Mouse (Mus musculus) brain, adult 10 weeks (tissue): Measurements from ENCODE around the gene Cd300ld4. TPM values are rescaled to one million over a fixed set of nuclear protein-coding genes. Genes with fewer than 3 reads are reported as not detected.

Source experiments
- polyA plus RNA-seq: library from polyadenylated mRNA; stranded (reverse); fragments of 350-450 nt; fragmentation: Illumina TruSeq; extraction: RNeasy Lipid Tissue Mini Kit (QIAGEN cat#74804); gene quantifications from one replicate; pipeline ENCODE4 v1.2.3, GENCODE M21; 2015; ENCODE audit warnings: low read depth, low replicate concordance

Cd300ld4 gene
- not detected for polyA plus RNA-seq

GRCm38 (mm10) chr11:115026912-115027311 lies at the start of gene Cd300ld4:
TSS of gene Cd300ld4 (minus strand) at chr11:115027012.

GRCm38 (mm10) chr11:115062077-115062476 lies 35.3 kb upstream of the Cd300ld4 start, which contains the start of gene Cd300e:
TSS of gene Cd300e (minus strand) at chr11:115062177.

GRCm38 (mm10) chr11:115048259-115048658 lies 21.4 kb upstream of the Cd300ld4 start, which contains the start of gene Cd300ld3:
TSS of gene Cd300ld3 (minus strand) at chr11:115048409.

GRCm38 (mm10) chr11:115037669-115038068 lies 10.9 kb upstream of the Cd300ld4 start, which contains the start of gene Cd300ld5:
TSS of gene Cd300ld5 (minus strand) at chr11:115037769.

GRCm38 (mm10) chr11:115016093-115016492 lies 10.7 kb downstream of the Cd300ld4 start, which contains the start of gene Cd300ld2:
TSS of gene Cd300ld2 (minus strand) at chr11:115016193.

GRCm38 (mm10) chr11:115001474-115002040 lies 25.3 kb downstream of the Cd300ld4 start, which contains the start of gene Cd300c2:
TSS of gene Cd300c2 (minus strand) at chr11:115001880.

GRCm38 (mm10) chr11:114989793-114990192 lies 37.0 kb downstream of the Cd300ld4 start, which contains the start of gene Cd300ld:
TSS of gene Cd300ld (minus strand) at chr11:114989922.

Other genes starting within 250 kb of the Cd300ld4 start
- 28.9 TPM for gene Btbd17, start 231.1 kb downstream of the Cd300ld4 start, polyA plus RNA-seq
- gene Gpr142, start 228.1 kb downstream of the Cd300ld4 start, polyA plus RNA-seq = not detected
- gene Gprc5c, start 175.9 kb downstream of the Cd300ld4 start, polyA plus RNA-seq = 3.0 TPM
- 1.5 TPM for gene Cd300a, start 137.0 kb downstream of the Cd300ld4 start, polyA plus RNA-seq
- not detected for gene Cd300lb, start 92.6 kb downstream of the Cd300ld4 start, polyA plus RNA-seq
- gene Cd300c, start 57.9 kb downstream of the Cd300ld4 start, polyA plus RNA-seq = not detected
- not detected for gene Cd300ld, start 37.1 kb downstream of the Cd300ld4 start, polyA plus RNA-seq
- gene Cd300c2, start 25.1 kb downstream of the Cd300ld4 start, polyA plus RNA-seq = 8.6 TPM
- not detected for gene Cd300ld2, start 10.8 kb downstream of the Cd300ld4 start, polyA plus RNA-seq
- 2.1 TPM for gene Cd300ld5, start 10.8 kb upstream of the Cd300ld4 start, polyA plus RNA-seq
- gene Cd300ld3, start 21.4 kb upstream of the Cd300ld4 start, polyA plus RNA-seq = 0.70 TPM
- not detected for gene Cd300e, start 35.2 kb upstream of the Cd300ld4 start, polyA plus RNA-seq
- gene Rab37, start 64.4 kb upstream of the Cd300ld4 start, polyA plus RNA-seq = 14.0 TPM
- not detected for gene Cd300lf, start 107.0 kb upstream of the Cd300ld4 start, polyA plus RNA-seq
- gene Slc9a3r1, start 136.3 kb upstream of the Cd300ld4 start, polyA plus RNA-seq = 53.0 TPM
- gene Tmem104, start 160.5 kb upstream of the Cd300ld4 start, polyA plus RNA-seq = 8.2 TPM
- gene Nat9, start 160.8 kb upstream of the Cd300ld4 start, polyA plus RNA-seq = 35.8 TPM
- 23.0 TPM for gene Grin2c, start 240.2 kb upstream of the Cd300ld4 start, polyA plus RNA-seq